Mouse (Mus musculus): ENCODE measurements around the gene Myo7a.

DNA sequence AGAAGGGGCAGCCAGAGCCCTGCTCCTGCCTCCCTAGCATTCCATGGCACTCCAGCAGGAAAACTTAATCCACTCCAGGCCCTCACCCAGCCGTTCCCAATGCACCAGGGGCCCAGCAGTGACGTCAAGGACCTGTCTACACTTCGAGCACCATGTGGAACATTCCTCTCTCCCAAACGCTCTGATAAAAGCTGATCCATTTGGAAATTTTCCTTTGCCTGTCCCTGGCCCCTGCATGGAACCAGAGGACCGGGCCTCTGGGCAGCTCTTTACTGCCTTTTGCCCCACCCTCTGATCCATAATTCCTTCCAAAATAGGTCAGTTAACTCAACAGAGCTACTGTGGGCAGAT, 15.4 kb downstream of the Myo7a start:
- no peak for TF ChIP-seq POLR2A (IDR thresholded peaks at IDR 0.05; ENCODE audit: low read depth, low read length)
- no peak for TF ChIP-seq CTCF (IDR thresholded peaks at IDR 0.05; ENCODE audit: extremely low read depth, insufficient read length, insufficient replicate concordance, low read depth, low read length)
